Mouse (Mus musculus) CH12.LX (cell line): ENCODE measurements around the gene Ndufa7. TPM values are rescaled to one million over a fixed set of nuclear protein-coding genes. Genes with fewer than 3 reads are reported as not detected.
"Not testable (repeated sequence)": the region's sequence is repeated elsewhere in the genome, so short reads cannot be mapped to it uniquely, and the experiment has no call there.

Source experiments
- DNase-seq: peaks from one replicate; pipeline ENCODE4 v3.0.0-alpha.2; 2013; ENCODE audit errors: extremely low read depth
- H3K27ac ChIP-seq: 2 replicates; pipeline ENCODE4 v1.5.1; 2012; ENCODE audit warnings: low read depth, mild to moderate bottlenecking, control low read depth, moderate library complexity; ENCODE audit not compliant: insufficient read depth
- H3K27me3 ChIP-seq: replicated peaks from 2 replicates; pipeline ENCODE3; 2012; ENCODE audit warnings: inconsistent platforms
- H3K36me3 ChIP-seq, 2 experiments: replicated peaks in 1 of 2; 2 replicates each; pipeline versions ENCODE3 to v1.6.1; 2012; ENCODE audit warnings: inconsistent platforms in 1 of 2, low read length in 1 of 2, mild to moderate bottlenecking in 1 of 2, mixed read lengths in 1 of 2, moderate library complexity in 1 of 2; ENCODE audit not compliant: control insufficient read depth in 1 of 2, insufficient read depth in 1 of 2
- H3K4me1 ChIP-seq, 2 experiments: 2 replicates each; pipeline ENCODE4 v1.6.1; 2012; ENCODE audit warnings: inconsistent platforms in 1 of 2, moderate library complexity in 1 of 2; ENCODE audit not compliant: insufficient read depth in 2 of 2, control insufficient read depth in 1 of 2
- H3K4me2 ChIP-seq: 2 replicates; pipeline ENCODE4 v1.6.1; 2012; ENCODE audit warnings: low read depth, mild to moderate bottlenecking, control low read depth; ENCODE audit not compliant: poor library complexity, insufficient read depth, severe bottlenecking
- H3K4me3 ChIP-seq, 3 experiments: fragments of 150-350 bp in 1 of 3; sonication (generic) in 1 of 3; replicated peaks in 1 of 3; 2 replicates each; pipeline versions ENCODE3 to v1.5.1; 2011 to 2012; ENCODE audit warnings: low read depth in 2 of 3, low read length in 2 of 3, mild to moderate bottlenecking in 2 of 3, moderate library complexity in 2 of 3, control low read depth in 1 of 3, improper control_type of control experiment in 1 of 3, inconsistent platforms in 1 of 3, mixed read lengths in 1 of 3; ENCODE audit not compliant: poor library complexity in 1 of 3
- H3K79me2 ChIP-seq: replicated peaks from 2 replicates; pipeline ENCODE4 v1.6.1; 2012; ENCODE audit warnings: mild to moderate bottlenecking, moderate library complexity; ENCODE audit not compliant: control insufficient read depth, poor library complexity, insufficient read depth, severe bottlenecking; ENCODE audit errors: extremely low read depth
- H3K9ac ChIP-seq: 2 replicates; pipeline ENCODE4 v1.6.1; 2012; ENCODE audit warnings: low read depth, mild to moderate bottlenecking, control low read depth, moderate library complexity; ENCODE audit not compliant: insufficient read depth
- H3K9me3 ChIP-seq: replicated peaks from 2 replicates; pipeline ENCODE3; 2012; ENCODE audit warnings: low read length, inconsistent platforms, mixed read lengths
- BHLHE40 ChIP-seq: IDR thresholded peaks from 2 replicates; pipeline ENCODE4 v1.6.1; 2011; ENCODE audit warnings: mild to moderate bottlenecking, low read depth, low read length, improper control_type of control experiment
- CHD1 ChIP-seq: IDR thresholded peaks from 2 replicates; pipeline ENCODE4 v1.6.1; 2012; ENCODE audit warnings: low read depth, low read length, improper control_type of control experiment, inconsistent platforms
- CTCF ChIP-seq, 2 experiments: IDR thresholded peaks in 1 of 2; conservative IDR thresholded peaks in 1 of 2; 2 replicates each; pipeline ENCODE4 v1.5.1; 2011 to 2012; ENCODE audit warnings: low read depth in 2 of 2, low read length in 2 of 2, improper control_type of control experiment in 1 of 2, inconsistent platforms in 1 of 2, mild to moderate bottlenecking in 1 of 2, moderate library complexity in 1 of 2
- EP300 ChIP-seq: IDR thresholded peaks from 2 replicates; pipeline ENCODE4 v1.6.1; 2011; ENCODE audit warnings: low read length, improper control_type of control experiment
- HCFC1 ChIP-seq: IDR thresholded peaks from 2 replicates; pipeline ENCODE4 v1.6.1; 2012; ENCODE audit warnings: low read depth, mild to moderate bottlenecking, inconsistent platforms, low read length, improper control_type of control experiment
- KAT2A ChIP-seq: IDR thresholded peaks from 2 replicates; pipeline ENCODE4 v1.6.1; 2012; ENCODE audit warnings: low read length, improper control_type of control experiment, inconsistent platforms; ENCODE audit not compliant: insufficient replicate concordance
- MEF2A ChIP-seq: IDR thresholded peaks from 2 replicates; pipeline ENCODE4 v1.6.1; 2014; ENCODE audit warnings: low read depth, mild to moderate bottlenecking, inconsistent platforms, low read length, improper control_type of control experiment, borderline replicate concordance
- MXI1 ChIP-seq: IDR thresholded peaks from 2 replicates; pipeline ENCODE4 v1.6.1; 2011; ENCODE audit warnings: mild to moderate bottlenecking, low read depth, low read length, improper control_type of control experiment
- MYC ChIP-seq: IDR thresholded peaks from 2 replicates; pipeline ENCODE4 v1.6.1; 2011; ENCODE audit warnings: low read depth, mild to moderate bottlenecking, improper control_type of control experiment, low read length
- NELFE ChIP-seq: IDR thresholded peaks from 2 replicates; pipeline ENCODE4 v1.6.1; 2011; ENCODE audit warnings: low read depth, low read length, improper control_type of control experiment
- POLR2A ChIP-seq: IDR thresholded peaks from 2 replicates; pipeline ENCODE4 v1.6.1; 2011; ENCODE audit warnings: low read depth, mild to moderate bottlenecking, improper control_type of control experiment, low read length
- RAD21 ChIP-seq: IDR thresholded peaks from 2 replicates; pipeline ENCODE4 v1.6.1; 2011; ENCODE audit warnings: low read depth, mild to moderate bottlenecking, low read length, improper control_type of control experiment, moderate library complexity
- SIN3A ChIP-seq: IDR thresholded peaks from 2 replicates; pipeline ENCODE4 v1.6.1; 2012; ENCODE audit warnings: low read length, improper control_type of control experiment, inconsistent platforms
- TCF12 ChIP-seq: IDR thresholded peaks from 2 replicates; pipeline ENCODE4 v1.6.1; 2014; ENCODE audit warnings: low read depth, mild to moderate bottlenecking, inconsistent platforms, low read length, improper control_type of control experiment
- USF1 ChIP-seq: IDR thresholded peaks from 2 replicates; pipeline ENCODE4 v1.6.1; 2014; ENCODE audit warnings: low read depth, mild to moderate bottlenecking, inconsistent platforms, low read length, improper control_type of control experiment
- ZC3H11A ChIP-seq: IDR thresholded peaks from 2 replicates; pipeline ENCODE4 v1.6.1; 2012; ENCODE audit warnings: low read depth, mild to moderate bottlenecking, inconsistent platforms, low read length, improper control_type of control experiment
- ZKSCAN1 ChIP-seq: IDR thresholded peaks from 2 replicates; pipeline ENCODE4 v1.6.1; 2012; ENCODE audit warnings: low read depth, inconsistent platforms, low read length, improper control_type of control experiment, borderline replicate concordance
- ZMIZ1 ChIP-seq: IDR thresholded peaks from 2 replicates; pipeline ENCODE4 v1.6.1; 2012; ENCODE audit warnings: low read depth, mild to moderate bottlenecking, inconsistent platforms, low read length, improper control_type of control experiment
- dilution Hi-C: fragments of 300-500 bp; cut with MboI; formaldehyde crosslinking; loops from 2 replicates; pipeline ENCODE4 v1.14.3; 2020; ENCODE audit warnings: low sequenced_read_pairs; ENCODE audit not compliant: extremely low pct_unique_long_range_greater_than_20kb, extremely low pct_ligation_motif_present
- in situ Hi-C: fragments of 300-500 bp; cut with MboI; formaldehyde crosslinking; loops from 3 replicates; pipeline ENCODE4 v1.14.3; 2019; ENCODE audit warnings: low sequenced_read_pairs, low pct_ligation_motif_present, low pct_unique_long_range_greater_than_20kb, mixed read lengths
- polyA plus RNA-seq: library from polyadenylated mRNA; unstranded; fragments of >175 nt; gene quantifications from 2 replicates; pipeline ENCODE4 v1.2.1, GENCODE M21; 2012; ENCODE audit warnings: low read depth; ENCODE audit not compliant: insufficient read length
- total RNA-seq, 2 experiments: library from RNA; depleted of rRNA; stranded (reverse); fragments of 300-350 nt in 1 of 2; fragments of >200 nt in 1 of 2; gene quantifications; 2 replicates each; pipeline ENCODE4 v1.2.3; 2012 to 2014

Gene Ndufa7
- total and polyA plus RNA-seq, 3 experiments, result 164 to 364 (median 194) TPM

- Histone ChIP-seq H3K4me1 (peaks cover 15 to 48% of the 10 kb centered on the region in 2 experiments), H3K4me3 (peak overlapping the region in 2 of 3 experiments; percentile 71 to 86), H3K36me3 (peaks cover 47 to 72% of the 10 kb centered on the region in 2 experiments), H3K9ac (peak overlapping the region; percentile 98), H3K4me2 (peak overlapping the region; percentile 63), H3K79me2 (peaks cover 50% of the 10 kb centered on the region)
- dilution Hi-C loops (no loop called here), in situ Hi-C loops (no loop called here)
- no peak for DNase-seq
- peak; percentile 9 to 33; a peak in 2 of 4 replicates for TF ChIP-seq CTCF (conservative IDR thresholded peaks at IDR 0.05 in 1 of 2, IDR thresholded peaks at IDR 0.05 in 1 of 2; ENCODE audit: low read depth in 2 of 2, low read length in 2 of 2)
- TF ChIP-seq TCF12, result no peak
- TF ChIP-seq, all 38 proteins: peak for 1
- H3K27me3 ChIP-seq, result no peaks in the 10 kb centered on the region
- H3K9me3 ChIP-seq, result peaks cover 7% of the 10 kb centered on the region
- no peak overlapping the region for H3K27ac ChIP-seq
Measured at GRCm38 (mm10) chr17:33822436-33822959, 1.9 kb upstream of the Ndufa7 start.

- Histone ChIP-seq H3K4me3 (peak overlapping the region; percentile 71 to 86 (median 73)), H3K4me1 (peaks cover 12 to 49% of the 10 kb centered on the region in 2 experiments), H3K36me3 (peaks cover 45 to 72% of the 10 kb centered on the region in 2 experiments), H3K9ac (peak overlapping the region; percentile 98), H3K79me2 (peaks cover 51% of the 10 kb centered on the region), H3K4me2 (peak overlapping the region; percentile 63)
- H3K27ac ChIP-seq, dilution Hi-C loops, in situ Hi-C loops, H3K27me3 ChIP-seq, DNase-seq, H3K9me3 ChIP-seq: not testable (repeated sequence)
- TF ChIP-seq SIN3A, result 0 out of 2 replicates have a peak, but pooled peaks have one; percentile 35
Measured at GRCm38 (mm10) chr17:33823171-33823570, 1.2 kb upstream of the Ndufa7 start.

DNA sequence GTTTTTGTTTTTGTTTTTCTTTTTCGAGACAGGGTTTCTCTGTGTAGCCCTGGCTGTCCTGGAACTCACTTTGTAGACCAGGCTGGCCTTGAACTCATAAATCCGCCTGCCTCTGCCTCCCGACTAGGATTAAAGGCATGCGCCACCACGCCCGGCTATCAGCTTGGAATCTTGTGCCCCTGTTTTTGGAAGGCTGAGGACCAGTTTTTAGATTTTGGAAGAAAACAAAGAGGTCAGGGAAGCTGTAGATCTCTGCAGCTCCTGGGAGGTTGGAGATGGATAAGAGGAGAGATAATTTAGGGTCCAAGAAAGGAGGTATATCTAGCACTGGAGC, 592 bp downstream of the Ndufa7 start:
- Histone ChIP-seq H3K4me1 (peaks cover 11 to 49% of the 10 kb centered on the region in 2 experiments), H3K9ac (peak overlapping the region; percentile 93), H3K4me2 (peak overlapping the region; percentile 80; the same call in 1 of the 2 replicates), H3K4me3 (peak overlapping the region; percentile 64 to 73 (median 71)), H3K36me3 (peaks cover 36 to 71% of the 10 kb centered on the region in 2 experiments), H3K79me2 (peaks cover 51% of the 10 kb centered on the region)
- in situ Hi-C loops, dilution Hi-C loops, H3K27ac ChIP-seq, H3K9me3 ChIP-seq, H3K27me3 ChIP-seq, DNase-seq: not testable (repeated sequence)

GRCm38 (mm10) chr17:33825462-33825861, 1.1 kb downstream of the Ndufa7 start:
- DNase-seq, result no peak
- Histone ChIP-seq H3K9me3 (no peaks in the 10 kb centered on the region), H3K9ac (peak overlapping the region; percentile 93), H3K27ac (0 out of 2 replicates have a peak overlapping the region, but pooled peaks have one; percentile 5), H3K27me3 (no peaks in the 10 kb centered on the region), H3K79me2 (peaks cover 51% of the 10 kb centered on the region), H3K4me2 (peak overlapping the region; percentile 42), H3K36me3 (peaks cover 36 to 71% of the 10 kb centered on the region in 2 experiments), H3K4me1 (peaks cover 11 to 45% of the 10 kb centered on the region in 2 experiments), H3K4me3 (peak overlapping the region; percentile 64 to 73 (median 71))
- in situ Hi-C loops (no loop called here), dilution Hi-C loops (no loop called here)
- TF ChIP-seq NELFE (no peak), CTCF (conservative IDR thresholded peaks at IDR 0.05 in 1 of 2, IDR thresholded peaks at IDR 0.05 in 1 of 2; ENCODE audit: low read depth in 2 of 2, low read length in 2 of 2) (no peak), ZC3H11A (no peak), USF1 (no peak), POLR2A (no peak), HCFC1 (no peak), ZMIZ1 (no peak), KAT2A (no peak), CHD1 (no peak), EP300 (no peak), ZKSCAN1 (no peak), MXI1 (no peak), MYC (no peak), MEF2A (no peak), BHLHE40 (no peak), SIN3A (no peak), RAD21 (no peak)
